Mouse (Mus musculus) kidney, embryonic 14.5 days (tissue): Measurements from ENCODE around the gene Gm10912. TPM values are rescaled to one million over a fixed set of nuclear protein-coding genes. Genes with fewer than 3 reads are reported as not detected.
"Not testable (repeated sequence)": the region's sequence is repeated elsewhere in the genome, so short reads cannot be mapped to it uniquely, and the experiment has no call there.

Experiments used
- ATAC-seq: fragments of 200-750 bp; cut with Nextera tagmentation; 2 replicates; pipeline ENCODE4 v1.8.0; 2017; ENCODE audit warnings: moderate number of reproducible peaks, mild to moderate bottlenecking, moderate TSS enrichment, moderate library complexity; ENCODE audit not compliant: low FRiP score, low TSS enrichment
- H3K27ac ChIP-seq: fragments of 300-500 bp; sonication (generic); 2 replicates; pipeline ENCODE4 v1.5.1; 2014; ENCODE audit warnings: low read depth, mild to moderate bottlenecking, low read length, moderate library complexity, mixed read lengths
- H3K27me3 ChIP-seq: fragments of 300-500 bp; sonication (generic); 2 replicates; pipeline ENCODE4 v1.6.1; 2014; ENCODE audit warnings: mild to moderate bottlenecking, low read length; ENCODE audit not compliant: control insufficient read depth, insufficient read depth
- H3K36me3 ChIP-seq: fragments of 300-500 bp; sonication (generic); 2 replicates; pipeline ENCODE4 v1.6.1; 2014; ENCODE audit warnings: low read length, mixed read lengths; ENCODE audit not compliant: control insufficient read depth, insufficient read depth
- H3K4me1 ChIP-seq: fragments of 300-500 bp; sonication (generic); 2 replicates; pipeline ENCODE4 v1.6.1; 2014; ENCODE audit warnings: low read length, mixed read lengths; ENCODE audit not compliant: control insufficient read depth, insufficient read depth
- H3K4me2 ChIP-seq: fragments of 300-500 bp; sonication (generic); replicated peaks from 2 replicates; pipeline ENCODE4 v1.6.1; 2014; ENCODE audit warnings: low read depth, mild to moderate bottlenecking, low read length
- H3K4me3 ChIP-seq: fragments of 300-500 bp; sonication (generic); 2 replicates; pipeline ENCODE4 v1.5.1; 2014; ENCODE audit warnings: mild to moderate bottlenecking, low read length
- H3K9ac ChIP-seq: fragments of 300-500 bp; sonication (generic); 2 replicates; pipeline ENCODE4 v1.6.1; 2014; ENCODE audit warnings: low read depth, mild to moderate bottlenecking, low read length, moderate library complexity
- H3K9me3 ChIP-seq: fragments of 300-500 bp; sonication (generic); 2 replicates; pipeline ENCODE4 v1.6.1; 2016; ENCODE audit warnings: low read length; ENCODE audit not compliant: control insufficient read depth
- WGBS: fragments of 180-500 bp; shearing (Covaris S2); extraction: QIAGEN DNeasy Blood & Tissue Kit; methylation state at CpG from one replicate; pipeline ENCODE4 v1.1.7; 2014; 5-methylcytosine and 5-hydroxymethylcytosine counted together
- polyA plus RNA-seq: library from polyadenylated mRNA; unstranded; fragments of >200 nt; fragmentation: Nextera tagmentation; extraction: Ambion mirVana; gene quantifications from 2 replicates; pipeline ENCODE4 v1.2.1, GENCODE M21; 2014

Gene Gm10912
- polyA plus RNA-seq, 1 experiment from 2014 or later, result not detected

- no peak for ATAC-seq
- no peak overlapping the region for H3K27ac ChIP-seq
- H3K36me3 ChIP-seq, result no peaks in the 10 kb centered on the region
- H3K4me3 ChIP-seq, result no peak overlapping the region
- H3K9me3 ChIP-seq, result no peaks in the 10 kb centered on the region
- no peaks in the 10 kb centered on the region for H3K27me3 ChIP-seq
- WGBS, result 97% methylated on average over 2 of the region's 2 CpGs
- no peak overlapping the region for H3K9ac ChIP-seq
- peaks cover 5% of the 10 kb centered on the region; the same call in 1 of the 2 replicates for H3K4me1 ChIP-seq
- no peak overlapping the region for H3K4me2 ChIP-seq
Measured at GRCm38 (mm10) chr2:104099231-104099585, 33.6 kb downstream of the Gm10912 start.

GRCm38 (mm10) chr2:104099946-104100345 is 34.3 kb downstream of the Gm10912 start:
- H3K9ac ChIP-seq, result no peak overlapping the region
- WGBS, result 65% methylated on average over 1 of the region's 1 CpGs
- no peak for ATAC-seq
- H3K27ac ChIP-seq, result no peak overlapping the region
- H3K4me3 ChIP-seq, result no peak overlapping the region
- no peaks in the 10 kb centered on the region for H3K27me3 ChIP-seq
- H3K4me1 ChIP-seq, result peaks cover 5% of the 10 kb centered on the region; the same call in 1 of the 2 replicates
- no peaks in the 10 kb centered on the region for H3K36me3 ChIP-seq
- no peaks in the 10 kb centered on the region for H3K9me3 ChIP-seq
- H3K4me2 ChIP-seq, result no peak overlapping the region

- no peak for ATAC-seq
- Histone ChIP-seq H3K4me1 (no peaks in the 10 kb centered on the region), H3K9me3 (no peaks in the 10 kb centered on the region), H3K36me3 (no peaks in the 10 kb centered on the region), H3K4me2 (no peak overlapping the region), H3K27ac (no peak overlapping the region), H3K9ac (no peak overlapping the region), H3K4me3 (no peak overlapping the region), H3K27me3 (no peaks in the 10 kb centered on the region)
- WGBS, result 80% methylated on average over 6 of the region's 6 CpGs
Measured at GRCm38 (mm10) chr2:104104800-104105199, 39.2 kb downstream of the Gm10912 start.

GRCm38 (mm10) chr2:104109021-104109420 is 43.4 kb downstream of the Gm10912 start:
- 89% methylated on average over 2 of the region's 2 CpGs for WGBS
- H3K4me1 ChIP-seq, H3K27me3 ChIP-seq, H3K4me2 ChIP-seq, H3K27ac ChIP-seq, H3K9ac ChIP-seq, H3K4me3 ChIP-seq, ATAC-seq, H3K36me3 ChIP-seq, H3K9me3 ChIP-seq: not testable (repeated sequence)

- no peak overlapping the region for H3K9ac ChIP-seq
- H3K4me3 ChIP-seq, result no peak overlapping the region
- no peaks in the 10 kb centered on the region for H3K4me1 ChIP-seq
- 60% methylated on average over 2 of the region's 2 CpGs for WGBS
- no peak overlapping the region for H3K4me2 ChIP-seq
- no peaks in the 10 kb centered on the region for H3K27me3 ChIP-seq
- no peak for ATAC-seq
- no peaks in the 10 kb centered on the region for H3K9me3 ChIP-seq
- H3K27ac ChIP-seq, result no peak overlapping the region
- no peaks in the 10 kb centered on the region for H3K36me3 ChIP-seq
Measured at GRCm38 (mm10) chr2:104109528-104109927, 43.9 kb downstream of the Gm10912 start.

GRCm38 (mm10) chr2:104110031-104110430 is 44.4 kb downstream of the Gm10912 start:
- Histone ChIP-seq H3K4me3 (no peak overlapping the region), H3K27ac (no peak overlapping the region), H3K9me3 (no peaks in the 10 kb centered on the region), H3K9ac (no peak overlapping the region), H3K27me3 (no peaks in the 10 kb centered on the region), H3K4me1 (no peaks in the 10 kb centered on the region), H3K36me3 (no peaks in the 10 kb centered on the region), H3K4me2 (no peak overlapping the region)
- no peak for ATAC-seq
- 74% methylated on average over 4 of the region's 4 CpGs for WGBS

GRCm38 (mm10) chr2:104111170-104111797 is 45.7 kb downstream of the Gm10912 start:
- H3K4me2 ChIP-seq, ATAC-seq: not testable (repeated sequence)

GRCm38 (mm10) chr2:104113563-104113962 is 47.9 kb downstream of the Gm10912 start:
- not testable (repeated sequence) for H3K9me3 ChIP-seq, H3K4me2 ChIP-seq, H3K4me3 ChIP-seq, ATAC-seq, H3K27ac ChIP-seq, H3K9ac ChIP-seq, H3K27me3 ChIP-seq, H3K4me1 ChIP-seq, H3K36me3 ChIP-seq

More at GRCm38 (mm10) chr2:104111170-104111797, 45.7 kb downstream of the Gm10912 start:
- H3K27ac ChIP-seq, H3K4me1 ChIP-seq, H3K9me3 ChIP-seq, H3K9ac ChIP-seq, H3K4me3 ChIP-seq, H3K27me3 ChIP-seq, H3K36me3 ChIP-seq: not testable (repeated sequence)
- WGBS, result no CpG with 5 or more reads among the region's 1 CpGs

- Histone ChIP-seq H3K27ac (no peak overlapping the region), H3K9ac (no peak overlapping the region), H3K4me1 (no peaks in the 10 kb centered on the region), H3K27me3 (no peaks in the 10 kb centered on the region), H3K9me3 (no peaks in the 10 kb centered on the region), H3K4me3 (no peak overlapping the region), H3K36me3 (no peaks in the 10 kb centered on the region), H3K4me2 (no peak overlapping the region)
- WGBS, result 97% methylated on average over 3 of the region's 3 CpGs
- ATAC-seq, result no peak
Measured at GRCm38 (mm10) chr2:104114898-104115297, 49.3 kb downstream of the Gm10912 start.
